Mouse (Mus musculus) embryonic facial prominence, embryonic 10.5 days (tissue): ENCODE data around the gene Traf3ip1. TPM values are rescaled to one million over a fixed set of nuclear protein-coding genes. Genes with fewer than 3 reads are reported as not detected.
A peak's percentile ranks its signal among the peaks of the same experiment; 100 is the strongest.

Experiments
- DNase-seq: peaks from one replicate; pipeline ENCODE4 v3.0.0-alpha.2; 2017; ENCODE audit warnings: low spot score
- H3K27ac ChIP-seq: fragments of 300-500 bp; sonication (generic); replicated peaks from 2 replicates; pipeline ENCODE4 v1.5.1; 2016; ENCODE audit warnings: mild to moderate bottlenecking
- H3K27me3 ChIP-seq: fragments of 300-500 bp; sonication (generic); replicated peaks from 2 replicates; pipeline ENCODE4 v1.6.1; 2016; ENCODE audit warnings: low read depth, mild to moderate bottlenecking; ENCODE audit not compliant: poor library complexity, severe bottlenecking
- H3K36me3 ChIP-seq: fragments of 300-500 bp; sonication (generic); replicated peaks from 2 replicates; pipeline ENCODE4 v1.6.1; 2016; ENCODE audit warnings: mild to moderate bottlenecking, moderate library complexity
- H3K4me1 ChIP-seq: fragments of 300-500 bp; sonication (generic); 2 replicates; pipeline ENCODE4 v1.6.1; 2016
- H3K4me3 ChIP-seq: fragments of 300-500 bp; sonication (generic); 2 replicates; pipeline ENCODE4 v1.5.1; 2016; ENCODE audit warnings: mild to moderate bottlenecking, moderate library complexity
- H3K9me3 ChIP-seq: fragments of 300-500 bp; sonication (generic); 2 replicates; pipeline ENCODE4 v1.6.1; 2016; ENCODE audit warnings: mild to moderate bottlenecking
- WGBS: fragments of 180-500 bp; shearing (Covaris S2); methylation state at CpG from one replicate; pipeline ENCODE4 v1.1.7; 2016; 5-methylcytosine and 5-hydroxymethylcytosine counted together
- polyA plus RNA-seq: library from polyadenylated mRNA; unstranded; fragments of >200 nt; fragmentation: Nextera tagmentation; extraction: Ambion mirVana; gene quantifications from 2 replicates; pipeline ENCODE4 v1.2.1, GENCODE M21; 2016

The Traf3ip1 gene
- polyA plus RNA-seq, 1 experiment from 2014 or later, result 12.4 TPM

DNA sequence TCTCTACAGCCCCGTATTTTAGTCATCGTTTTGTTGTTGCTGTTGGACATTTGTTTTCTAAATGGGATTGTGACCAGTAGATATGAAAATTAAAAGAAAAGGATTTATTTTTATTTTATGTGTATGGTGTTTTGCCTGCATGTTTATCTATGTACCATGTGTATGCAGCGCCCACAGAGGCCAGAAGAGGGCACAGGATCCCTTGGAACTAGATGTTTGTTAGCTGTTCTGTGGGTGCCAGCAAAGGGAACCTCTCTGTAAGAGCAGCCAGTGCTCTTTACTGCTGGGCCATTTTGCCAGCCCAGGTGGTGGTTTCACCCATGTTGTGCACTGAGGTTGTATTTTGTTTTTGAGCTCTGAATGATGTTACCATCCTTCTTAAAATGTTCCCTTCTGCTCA, 79.8 kb downstream of the Traf3ip1 start:
- Histone ChIP-seq H3K4me1 (peaks cover 14% of the 10 kb centered on the region), H3K36me3 (no peaks in the 10 kb centered on the region), H3K27ac (no peak overlapping the region), H3K27me3 (no peaks in the 10 kb centered on the region), H3K9me3 (no peaks in the 10 kb centered on the region), H3K4me3 (no peak overlapping the region)
- 72% methylated on average over 3 of the region's 3 CpGs for WGBS
- DNase-seq, result peak; percentile 59

DNA sequence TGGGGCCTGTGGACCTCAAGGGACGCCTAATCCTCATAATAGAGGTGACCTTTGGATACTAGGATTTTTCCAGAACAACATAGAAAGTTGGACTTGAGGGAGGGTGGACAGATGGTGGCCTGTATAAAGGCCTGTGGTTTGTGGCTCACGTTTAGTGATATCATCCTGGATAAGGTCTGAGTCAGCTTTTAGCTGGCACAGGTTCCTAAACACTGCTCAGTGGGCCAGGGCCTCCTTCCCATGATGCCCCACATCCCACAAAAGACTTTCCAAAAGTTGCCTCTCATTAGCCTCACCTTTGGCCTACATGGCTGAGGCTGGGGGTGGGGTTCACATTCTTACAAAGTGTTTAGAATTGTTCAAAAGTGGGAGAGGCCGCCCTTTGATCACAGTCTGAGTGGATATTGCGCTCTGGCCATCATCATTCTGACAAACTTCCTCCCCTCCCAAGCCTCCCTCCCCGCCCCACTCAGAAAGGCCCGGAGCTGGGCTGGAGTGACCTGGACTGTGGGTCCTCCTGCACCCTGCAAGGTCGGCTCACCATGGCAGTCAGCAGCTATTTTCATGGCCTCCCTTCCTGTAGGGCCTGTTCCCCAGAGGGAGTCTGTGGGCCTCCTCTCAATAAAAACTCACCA, 83.6 kb downstream of the Traf3ip1 start:
- Histone ChIP-seq H3K36me3 (no peaks in the 10 kb centered on the region), H3K27me3 (no peaks in the 10 kb centered on the region), H3K9me3 (no peaks in the 10 kb centered on the region), H3K4me1 (peaks cover 14% of the 10 kb centered on the region), H3K4me3 (no peak overlapping the region), H3K27ac (peak overlapping the region; percentile 49)
- DNase-seq, result peak; percentile 23
- WGBS, result 76% methylated on average over 7 of the region's 7 CpGs

Other genes with a start within 250 kb of the Traf3ip1 start
- 87.6 and 100 TPM in 2 replicates for gene Ube2f, start 244.3 kb upstream of the Traf3ip1 start, polyA plus RNA-seq
- 16.0 and 16.5 TPM in 2 replicates for gene Scly, start 196.3 kb upstream of the Traf3ip1 start, polyA plus RNA-seq
- gene Espnl, start 172.6 kb upstream of the Traf3ip1 start, polyA plus RNA-seq, result 0.05 and 0.09 TPM in 2 replicates
- gene Klhl30, start 143.6 kb upstream of the Traf3ip1 start, polyA plus RNA-seq, result 0.21 and 0.22 TPM in 2 replicates
- 1.8 and 2.0 TPM in 2 replicates for gene Erfe, start 128.2 kb upstream of the Traf3ip1 start, polyA plus RNA-seq
- 175 and 177 TPM in 2 replicates for gene Ilkap, start 95.8 kb upstream of the Traf3ip1 start, polyA plus RNA-seq
- gene Hes6, start 80.6 kb upstream of the Traf3ip1 start, polyA plus RNA-seq, result 136 and 144 TPM in 2 replicates
- 1.3 and 2.0 TPM in 2 replicates for gene Per2, start 35.3 kb upstream of the Traf3ip1 start, polyA plus RNA-seq
- gene Asb1, start 45.9 kb downstream of the Traf3ip1 start, polyA plus RNA-seq, result 6.5 and 7.3 TPM in 2 replicates